Mouse (Mus musculus) limb, embryonic 12.5 days (tissue): ENCODE data around the gene Ppm1k. TPM values are rescaled to one million over a fixed set of nuclear protein-coding genes. Genes with fewer than 3 reads are reported as not detected.

ENCODE experiments used
- ATAC-seq: fragments of 200-750 bp; cut with Nextera tagmentation; 2 replicates; pipeline ENCODE4 v1.8.0; 2017; ENCODE audit warnings: low read depth, moderate TSS enrichment; ENCODE audit not compliant: insufficient number of reproducible peaks, insufficient read depth, low FRiP score, low TSS enrichment
- H3K27ac ChIP-seq: fragments of 300-500 bp; sonication (generic); 2 replicates; pipeline ENCODE4 v1.5.1; 2016; ENCODE audit warnings: mild to moderate bottlenecking, moderate library complexity
- H3K27me3 ChIP-seq: fragments of 300-500 bp; sonication (generic); 2 replicates; pipeline ENCODE4 v1.6.1; 2016; ENCODE audit warnings: mild to moderate bottlenecking, moderate library complexity
- H3K36me3 ChIP-seq: fragments of 300-500 bp; sonication (generic); 2 replicates; pipeline ENCODE4 v1.6.1; 2016; ENCODE audit warnings: mild to moderate bottlenecking, moderate library complexity
- H3K4me1 ChIP-seq: fragments of 300-500 bp; sonication (generic); replicated peaks from 2 replicates; pipeline ENCODE4 v1.6.1; 2016
- H3K4me2 ChIP-seq: fragments of 300-500 bp; sonication (generic); 2 replicates; pipeline ENCODE4 v1.6.1; 2016; ENCODE audit warnings: mild to moderate bottlenecking, moderate library complexity
- H3K4me3 ChIP-seq: fragments of 300-500 bp; sonication (generic); replicated peaks from 2 replicates; pipeline ENCODE4 v1.5.1; 2016; ENCODE audit warnings: mild to moderate bottlenecking
- H3K9ac ChIP-seq: fragments of 300-500 bp; sonication (generic); replicated peaks from 2 replicates; pipeline ENCODE4 v1.6.1; 2016; ENCODE audit warnings: mild to moderate bottlenecking, moderate library complexity
- H3K9me3 ChIP-seq: fragments of 300-500 bp; sonication (generic); 2 replicates; pipeline ENCODE4 v1.6.1; 2016; ENCODE audit warnings: mild to moderate bottlenecking, moderate library complexity
- WGBS: fragments of 180-500 bp; shearing (Covaris S2); methylation state at CpG from one replicate; pipeline ENCODE4 v1.1.7; 2016; 5-methylcytosine and 5-hydroxymethylcytosine counted together
- polyA plus RNA-seq: library from polyadenylated mRNA; unstranded; fragments of >200 nt; fragmentation: Nextera tagmentation; extraction: Ambion mirVana; gene quantifications from 2 replicates; pipeline ENCODE4 v1.2.1, GENCODE M21; 2016

The Ppm1k gene
- 5.2 and 6.3 TPM in 2 replicates for polyA plus RNA-seq

DNA sequence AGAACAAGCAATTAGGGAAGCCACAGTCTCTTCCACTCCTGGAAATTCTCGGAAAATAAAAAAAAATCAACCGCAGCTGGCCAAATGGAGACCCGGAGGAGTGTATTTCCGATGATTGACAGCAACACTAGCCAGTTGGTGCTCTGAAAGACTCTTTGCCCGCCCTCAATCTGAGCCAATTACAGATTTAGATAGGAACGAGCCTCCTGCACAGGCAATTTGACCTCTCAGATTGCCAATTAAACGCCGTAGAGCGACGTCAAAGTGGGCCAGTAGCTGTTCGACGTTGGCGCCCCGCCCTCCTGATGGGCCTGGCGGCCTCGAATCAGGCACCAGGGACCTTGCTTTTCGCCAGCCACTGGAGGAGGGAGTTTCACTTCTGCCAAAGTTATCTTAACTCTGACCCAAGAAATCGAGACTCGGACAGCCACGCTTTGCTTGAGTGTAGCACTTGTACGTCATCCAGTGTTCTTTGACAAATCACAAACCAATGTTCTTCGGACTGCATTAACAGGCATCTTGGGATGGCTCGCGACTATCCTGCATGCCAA lies at the start of gene Ppm1k:
TSS of gene Ppm1k (minus strand) at position 83 of the 551 bp plus-strand sequence.
- H3K9ac ChIP-seq = peak within 1 kb of the TSS; percentile 79
- no peaks in the 10 kb centered on the region for H3K9me3 ChIP-seq
- H3K4me2 ChIP-seq = peak within 1 kb of the TSS; percentile 79
- peak within 1 kb of the TSS; percentile 68 for H3K4me3 ChIP-seq
- no peaks in the 10 kb centered on the region for H3K27me3 ChIP-seq
- WGBS = under 1% methylated on average over 24 of the region's 24 CpGs
- H3K27ac ChIP-seq = peak within 1 kb of the TSS; percentile 82
- ATAC-seq = peak; percentile 98
- peaks cover 12% of the 10 kb centered on the region for H3K4me1 ChIP-seq
- H3K36me3 ChIP-seq = no peaks in the 10 kb centered on the region

DNA sequence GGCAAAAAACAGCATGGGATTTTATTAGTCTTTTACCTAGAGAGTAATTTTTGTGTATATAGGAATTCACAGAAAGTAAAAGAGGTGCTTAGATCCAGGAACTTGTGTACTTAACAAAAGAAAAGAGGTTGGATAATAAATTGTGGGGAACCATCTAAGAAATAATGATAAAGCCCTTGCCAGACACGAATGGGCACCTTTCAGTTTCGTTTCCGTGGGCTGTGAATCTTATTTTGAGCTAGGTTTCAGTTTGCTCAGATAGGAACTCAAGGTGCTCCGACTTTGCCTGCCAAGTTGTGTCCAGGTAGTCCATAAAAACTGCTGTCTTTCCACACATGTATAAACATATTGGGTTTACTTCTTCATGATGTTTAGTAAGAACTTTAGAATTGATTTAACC lies 47.1 kb upstream of the Ppm1k start:
- Histone ChIP-seq H3K9me3 (no peaks in the 10 kb centered on the region), H3K9ac (no peak overlapping the region), H3K27me3 (no peaks in the 10 kb centered on the region), H3K4me1 (peaks cover 5% of the 10 kb centered on the region; the same call in 1 of the 2 replicates), H3K27ac (no peak overlapping the region), H3K36me3 (no peaks in the 10 kb centered on the region), H3K4me3 (no peak overlapping the region), H3K4me2 (no peak overlapping the region)
- no peak for ATAC-seq
- 84% methylated on average over 4 of the region's 4 CpGs for WGBS

DNA sequence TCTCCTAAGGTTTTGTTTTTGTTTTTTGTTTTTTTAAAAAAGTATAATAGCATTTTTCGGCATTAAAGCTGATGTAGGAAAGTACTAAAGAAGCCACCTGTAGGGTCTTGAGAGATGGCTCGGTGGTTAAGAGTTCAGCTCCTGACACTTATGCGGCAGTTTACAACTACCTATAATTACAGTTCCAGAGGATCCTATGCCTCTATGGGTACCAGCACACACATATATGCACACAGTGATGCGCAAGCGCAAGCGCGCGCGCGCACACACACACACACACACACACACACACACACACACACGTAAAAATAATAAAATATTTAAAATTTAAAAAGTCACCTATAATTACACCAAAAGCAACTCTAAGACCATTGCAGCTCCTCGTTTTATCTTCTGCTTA lies 46.3 kb upstream of the Ppm1k start:
- Histone ChIP-seq H3K4me3 (peak overlapping the region; percentile 47), H3K9ac (no peak overlapping the region; the same call in 1 of the 2 replicates)

DNA sequence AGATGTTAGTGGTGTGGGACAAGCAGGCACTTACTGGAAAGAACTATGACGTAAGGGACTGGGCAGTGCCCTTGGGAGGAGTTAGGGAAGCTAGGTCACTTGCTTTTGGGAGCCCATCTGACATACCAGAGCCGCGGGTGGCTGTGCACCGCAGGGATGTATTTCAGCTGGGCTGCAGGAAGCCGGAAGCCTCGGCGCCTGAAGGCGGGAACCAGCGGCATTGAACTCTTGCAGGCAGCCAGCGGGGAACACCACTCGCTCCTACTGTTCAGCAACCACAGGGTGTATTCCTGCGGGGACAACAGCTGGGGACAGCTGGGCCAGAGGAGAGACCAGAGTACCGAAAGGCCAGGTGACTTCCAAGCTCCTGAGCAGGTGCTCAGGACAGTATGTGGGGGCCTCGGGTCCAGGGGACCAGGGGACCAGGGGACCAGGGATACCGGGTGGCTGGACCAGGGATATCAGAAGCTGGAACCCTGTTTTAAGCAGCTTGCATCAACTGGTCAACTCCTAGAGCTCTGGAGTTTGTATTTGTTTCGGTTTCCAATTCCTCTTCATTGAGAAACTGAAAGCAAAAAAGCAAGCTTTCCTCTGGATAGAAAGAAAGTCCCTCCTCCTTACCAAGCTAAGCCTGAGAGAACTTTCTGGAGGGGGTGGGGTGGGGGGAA lies 45.7 kb upstream of the Ppm1k start, which contains the start of gene Herc6:
TSS of gene Herc6 (plus strand) at position 120 of the 668 bp plus-strand sequence.
- peak within 1 kb of the TSS; percentile 37; the same call in 1 of the 2 replicates for H3K27ac ChIP-seq
- H3K9ac ChIP-seq = peak within 1 kb of the TSS; percentile 63
- ATAC-seq = peak; percentile 68
- no peaks in the 10 kb centered on the region for H3K36me3 ChIP-seq
- H3K9me3 ChIP-seq = no peaks in the 10 kb centered on the region
- 5% methylated on average over 16 of the region's 16 CpGs for WGBS
- peak within 1 kb of the TSS; percentile 47 for H3K4me3 ChIP-seq
- H3K4me1 ChIP-seq = peaks cover 5% of the 10 kb centered on the region; the same call in 1 of the 2 replicates
- peak within 1 kb of the TSS; percentile 78 for H3K4me2 ChIP-seq
- no peaks in the 10 kb centered on the region for H3K27me3 ChIP-seq

More for the DNA sequence above, 46.3 kb upstream of the Ppm1k start:
- H3K9me3 ChIP-seq = no peaks in the 10 kb centered on the region
- H3K4me1 ChIP-seq = peaks cover 5% of the 10 kb centered on the region; the same call in 1 of the 2 replicates
- H3K27me3 ChIP-seq = no peaks in the 10 kb centered on the region
- H3K4me2 ChIP-seq = peak overlapping the region; percentile 78
- no peak overlapping the region for H3K27ac ChIP-seq
- H3K36me3 ChIP-seq = no peaks in the 10 kb centered on the region
- 78% methylated on average over 12 of the region's 12 CpGs for WGBS
- no peak for ATAC-seq

DNA sequence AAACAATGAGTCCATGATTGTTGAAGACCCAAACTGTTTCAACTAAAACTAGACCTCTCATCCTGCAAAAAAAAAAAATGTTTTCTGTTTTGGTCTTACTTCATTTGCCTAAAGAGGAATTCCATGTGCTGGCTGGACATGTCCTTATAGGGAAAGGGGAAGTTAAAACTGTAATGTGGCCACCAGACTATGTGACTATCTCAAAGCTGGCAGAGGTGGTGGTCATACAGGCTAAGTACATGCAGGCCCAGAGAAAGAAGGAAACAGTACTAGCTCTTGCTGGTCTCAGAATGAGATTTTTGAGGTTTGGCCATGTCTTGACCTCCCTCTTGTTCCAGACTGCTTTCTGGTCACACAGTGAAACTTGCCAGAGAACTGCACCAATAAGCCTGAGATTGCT lies 36.3 kb upstream of the Ppm1k start:
- ATAC-seq = no peak
- Histone ChIP-seq H3K4me2 (no peak overlapping the region), H3K4me3 (no peak overlapping the region)

DNA sequence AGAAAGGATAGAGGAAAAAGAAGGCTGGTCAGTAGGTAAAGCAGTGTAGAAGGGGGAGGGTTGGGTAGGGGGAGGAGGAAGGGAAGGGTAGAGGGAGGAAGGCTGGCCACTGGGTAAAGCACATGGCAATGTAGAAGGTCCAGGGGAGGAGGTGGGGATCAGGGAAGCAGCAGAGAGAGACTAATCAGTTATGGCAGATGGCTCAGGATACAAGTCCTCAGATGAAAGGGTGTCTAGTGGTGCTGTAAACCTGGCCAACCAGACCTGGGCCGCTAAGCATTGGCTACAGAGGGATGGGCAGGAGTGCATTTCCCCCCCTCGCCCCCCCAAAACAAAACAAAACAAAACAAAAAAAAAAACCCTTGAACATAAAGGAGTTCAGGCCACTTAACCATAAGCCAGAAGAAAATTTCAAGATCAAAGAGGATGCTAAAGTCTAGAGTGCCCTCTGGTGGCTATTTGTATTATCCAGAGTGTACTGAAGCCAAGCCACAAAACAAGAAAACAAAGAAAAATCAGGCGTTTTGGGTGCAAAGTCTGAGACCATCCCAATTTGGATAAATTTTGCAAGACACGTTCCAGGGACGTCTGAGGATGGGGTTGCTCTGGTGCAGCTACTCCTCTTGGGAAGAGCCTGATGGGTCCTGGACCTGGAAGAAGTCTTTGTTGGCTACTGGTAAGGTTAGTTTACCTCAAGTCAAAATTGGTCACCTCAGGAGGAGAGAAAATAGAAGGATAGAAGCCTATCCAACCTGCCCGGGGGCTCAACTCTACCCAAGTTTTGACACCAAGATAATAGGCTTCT lies 35.1 kb upstream of the Ppm1k start:
- ATAC-seq = peak; percentile 47; the same call in 1 of the 2 replicates
- H3K4me1 ChIP-seq = no peaks in the 10 kb centered on the region
- WGBS = 19% methylated on average over 6 of the region's 6 CpGs
- H3K4me2 ChIP-seq = no peak overlapping the region
- no peaks in the 10 kb centered on the region for H3K27me3 ChIP-seq
- H3K9me3 ChIP-seq = no peaks in the 10 kb centered on the region
- no peak overlapping the region for H3K4me3 ChIP-seq
- H3K27ac ChIP-seq = no peak overlapping the region
- no peak overlapping the region for H3K9ac ChIP-seq
- H3K36me3 ChIP-seq = no peaks in the 10 kb centered on the region

More for the DNA sequence above, 36.3 kb upstream of the Ppm1k start:
- Histone ChIP-seq H3K36me3 (no peaks in the 10 kb centered on the region), H3K9me3 (no peaks in the 10 kb centered on the region), H3K27ac (no peak overlapping the region), H3K27me3 (no peaks in the 10 kb centered on the region), H3K4me1 (no peaks in the 10 kb centered on the region), H3K9ac (no peak overlapping the region)

DNA sequence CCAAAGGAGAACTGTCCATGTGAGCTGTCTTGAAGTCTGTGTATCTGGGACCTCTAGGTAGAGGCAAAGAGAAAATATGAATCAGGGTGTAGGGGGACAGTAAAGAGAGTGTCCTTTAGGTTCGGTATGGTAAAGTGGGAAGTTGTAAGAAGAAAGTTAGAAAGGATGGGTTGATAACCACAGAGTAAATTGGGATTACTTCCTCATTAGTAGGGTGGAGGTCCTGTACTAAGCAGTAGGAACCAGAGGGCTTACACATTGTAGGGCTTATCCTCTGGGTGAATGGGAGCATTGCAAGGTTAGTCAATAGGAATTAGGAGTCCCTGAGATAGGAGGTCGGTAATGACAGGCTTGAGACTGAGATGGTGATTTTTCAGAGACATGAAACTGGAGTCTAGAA lies 32.4 kb upstream of the Ppm1k start:
- H3K27me3 ChIP-seq = no peaks in the 10 kb centered on the region
- no peak overlapping the region for H3K9ac ChIP-seq
- no peaks in the 10 kb centered on the region for H3K4me1 ChIP-seq
- no peaks in the 10 kb centered on the region for H3K36me3 ChIP-seq
- H3K4me3 ChIP-seq = no peak overlapping the region
- no peak overlapping the region for H3K27ac ChIP-seq
- WGBS = 89% methylated on average over 2 of the region's 2 CpGs
- no peak overlapping the region for H3K4me2 ChIP-seq
- ATAC-seq = no peak
- no peaks in the 10 kb centered on the region for H3K9me3 ChIP-seq

DNA sequence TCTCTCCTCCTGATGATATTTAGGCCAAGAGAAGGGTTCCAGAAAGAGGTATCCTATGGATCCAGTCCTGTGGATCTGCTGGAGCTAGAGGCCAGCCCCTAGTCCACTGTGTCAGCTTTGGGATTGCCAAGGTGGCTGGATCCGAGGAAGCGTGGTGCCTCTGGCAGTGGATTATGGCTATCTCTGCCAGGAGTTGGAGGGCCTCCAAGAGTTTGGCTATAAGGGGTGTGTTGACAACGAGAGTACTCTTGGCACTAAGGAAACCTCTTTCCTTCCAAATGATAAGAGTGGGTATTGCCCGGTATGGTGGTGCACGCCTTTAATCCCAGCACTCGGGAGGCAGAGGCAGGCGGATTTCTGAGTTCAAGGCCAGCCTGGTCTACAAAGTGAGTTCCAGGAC lies 30.2 kb upstream of the Ppm1k start:
- no peaks in the 10 kb centered on the region for H3K27me3 ChIP-seq
- H3K4me2 ChIP-seq = no peak overlapping the region
- H3K4me3 ChIP-seq = no peak overlapping the region
- no peak for ATAC-seq
- no peaks in the 10 kb centered on the region for H3K9me3 ChIP-seq
- no peaks in the 10 kb centered on the region for H3K4me1 ChIP-seq
- H3K36me3 ChIP-seq = no peaks in the 10 kb centered on the region
- H3K27ac ChIP-seq = no peak overlapping the region
- WGBS = 93% methylated on average over 7 of the region's 7 CpGs
- no peak overlapping the region for H3K9ac ChIP-seq

DNA sequence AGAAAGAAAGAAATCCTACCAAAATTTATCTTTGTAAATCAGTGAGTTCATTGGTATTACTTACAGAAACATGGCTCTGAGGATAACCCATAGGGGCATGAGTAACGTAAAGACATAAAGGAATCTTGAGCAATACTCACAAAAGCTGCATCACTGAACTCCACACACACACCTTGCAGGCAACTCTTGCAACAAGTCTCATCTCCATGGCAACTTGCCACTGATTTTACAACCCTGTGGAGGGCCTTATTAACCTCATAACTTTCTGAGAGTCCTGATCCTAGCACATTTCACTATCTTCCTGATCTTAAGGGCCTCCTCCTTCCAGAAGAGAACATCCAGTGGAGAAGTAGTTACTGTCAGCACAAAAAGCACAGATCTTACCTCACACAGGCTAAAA lies 28.2 kb upstream of the Ppm1k start:
- Histone ChIP-seq H3K9me3 (no peaks in the 10 kb centered on the region), H3K4me2 (no peak overlapping the region), H3K27me3 (no peaks in the 10 kb centered on the region), H3K9ac (no peak overlapping the region), H3K36me3 (no peaks in the 10 kb centered on the region), H3K4me3 (no peak overlapping the region), H3K4me1 (no peaks in the 10 kb centered on the region), H3K27ac (no peak overlapping the region)
- no peak for ATAC-seq
- WGBS = 87% methylated on average over 1 of the region's 1 CpGs

DNA sequence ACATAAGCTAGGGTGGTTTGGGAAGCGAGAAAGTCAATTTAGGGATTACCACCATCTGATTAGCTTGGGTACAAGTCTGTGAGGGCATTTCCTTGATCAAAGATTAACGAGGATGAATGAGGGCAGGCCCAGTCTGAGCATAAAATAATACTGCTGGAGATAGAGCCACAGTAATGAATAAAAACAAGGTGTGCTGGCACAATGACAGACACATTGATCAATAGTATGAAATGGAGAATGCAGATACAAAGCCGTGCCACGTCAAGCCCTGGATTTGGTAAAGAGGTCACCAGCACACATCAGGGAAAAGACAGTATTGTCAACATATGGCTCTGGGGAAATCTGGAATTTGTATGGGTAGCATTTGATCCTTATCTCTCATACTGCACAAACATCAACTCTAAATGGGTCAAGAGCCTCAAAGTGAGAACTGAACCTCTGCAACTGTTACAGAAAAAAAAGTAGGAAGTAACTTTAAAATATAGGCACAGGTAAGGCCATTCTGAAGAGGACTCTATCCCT lies 22.6 kb upstream of the Ppm1k start:
- no peaks in the 10 kb centered on the region for H3K27me3 ChIP-seq
- no peaks in the 10 kb centered on the region for H3K36me3 ChIP-seq
- H3K4me1 ChIP-seq = no peaks in the 10 kb centered on the region
- H3K4me3 ChIP-seq = no peak overlapping the region
- H3K9me3 ChIP-seq = no peaks in the 10 kb centered on the region
- WGBS = 73% methylated on average over 4 of the region's 4 CpGs
- no peak overlapping the region for H3K9ac ChIP-seq
- no peak for ATAC-seq
- no peak overlapping the region for H3K27ac ChIP-seq
- no peak overlapping the region for H3K4me2 ChIP-seq

DNA sequence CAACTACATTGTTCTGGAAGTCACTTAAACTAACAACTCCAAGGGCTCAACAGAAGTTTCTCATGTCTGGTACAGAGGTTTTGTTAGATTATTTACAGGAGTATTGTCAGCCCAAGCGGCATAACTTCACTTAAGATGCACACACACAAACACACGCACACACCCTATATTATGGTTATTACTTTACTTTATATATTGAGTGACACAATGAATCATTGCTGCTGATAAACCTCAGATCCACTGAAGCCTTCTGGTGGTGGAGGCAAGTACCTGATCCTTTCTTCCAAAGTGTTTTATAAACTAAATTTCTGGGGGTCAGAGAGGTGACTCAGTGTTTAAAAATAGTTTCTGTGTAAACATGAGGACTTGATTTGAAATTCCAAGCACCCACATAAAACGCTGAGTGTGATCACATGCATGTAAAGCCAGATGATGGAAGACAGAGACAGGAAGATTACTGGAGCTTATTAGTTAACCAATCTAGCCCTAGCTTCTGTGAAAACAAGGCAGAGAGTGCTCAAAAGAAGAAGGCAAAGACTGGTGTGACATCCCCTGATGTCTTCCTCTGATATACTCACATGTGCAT lies 16.0 kb upstream of the Ppm1k start:
- no peak for ATAC-seq
- Histone ChIP-seq H3K27ac (no peak overlapping the region), H3K9ac (no peak overlapping the region), H3K4me2 (no peak overlapping the region), H3K27me3 (no peaks in the 10 kb centered on the region), H3K4me1 (no peaks in the 10 kb centered on the region), H3K9me3 (no peaks in the 10 kb centered on the region), H3K4me3 (no peak overlapping the region), H3K36me3 (no peaks in the 10 kb centered on the region)
- 83% methylated on average over 3 of the region's 3 CpGs for WGBS
